Mouse (Mus musculus): ENCODE measurements around the gene 2310061I04Rik. TPM values are rescaled to one million over a fixed set of nuclear protein-coding genes. Genes with fewer than 3 reads are reported as not detected.

Gene 2310061I04Rik
- total RNA-seq, 2 experiments from 2014 or later = 69.4 to 77.2 TPM

- DNase-seq (ENCODE audit: low spot score in 2 of 2) = peak; percentile 98 to 99
Measured at GRCm38 (mm10) chr17:35916297-35917142, 19.3 kb upstream of the 2310061I04Rik start, which contains the start of the genes Mrps18b and Ppp1r10. Gene Mrps18b (minus strand): TSS chr17:35916389. Gene Ppp1r10 (plus strand): TSS chr17:35916434.

DNA sequence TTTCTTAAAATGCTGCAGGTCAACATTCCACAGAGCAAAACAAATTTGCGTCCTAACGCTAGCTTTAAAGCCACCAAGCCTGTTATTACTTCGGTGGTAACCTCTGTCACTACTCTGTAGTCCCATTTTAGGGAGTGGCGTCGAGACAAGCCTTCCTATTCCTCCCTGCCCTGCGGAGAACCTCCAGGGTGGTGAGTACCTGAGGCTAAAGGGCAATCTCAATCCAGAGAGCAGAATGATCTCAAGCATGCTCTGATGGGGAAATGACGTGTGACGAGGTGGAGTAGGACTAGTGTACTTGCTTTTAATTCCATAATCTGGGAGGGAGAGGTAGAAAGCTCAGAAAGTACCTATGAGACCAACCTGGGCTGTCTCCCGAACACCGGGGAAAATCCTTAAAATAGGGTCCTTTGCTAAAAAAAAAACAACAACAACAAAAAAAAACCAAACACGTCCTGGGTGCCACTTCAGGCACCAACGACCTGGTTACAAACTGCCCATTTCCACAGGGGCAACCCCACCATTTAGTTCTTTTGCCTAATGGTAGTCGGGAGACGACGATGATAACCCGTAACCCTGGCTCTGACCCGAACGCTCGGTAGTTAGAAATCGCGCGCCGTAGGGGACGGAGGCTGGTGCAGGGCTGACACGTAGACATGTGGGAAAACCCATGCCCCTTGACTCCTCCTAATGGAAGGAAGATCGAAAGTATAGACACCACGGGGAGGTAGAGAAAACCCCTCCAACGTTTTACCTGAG is 18.5 kb upstream of the 2310061I04Rik start:
- DNase-seq (ENCODE audit: low spot score in 2 of 2) = no peak

DNA sequence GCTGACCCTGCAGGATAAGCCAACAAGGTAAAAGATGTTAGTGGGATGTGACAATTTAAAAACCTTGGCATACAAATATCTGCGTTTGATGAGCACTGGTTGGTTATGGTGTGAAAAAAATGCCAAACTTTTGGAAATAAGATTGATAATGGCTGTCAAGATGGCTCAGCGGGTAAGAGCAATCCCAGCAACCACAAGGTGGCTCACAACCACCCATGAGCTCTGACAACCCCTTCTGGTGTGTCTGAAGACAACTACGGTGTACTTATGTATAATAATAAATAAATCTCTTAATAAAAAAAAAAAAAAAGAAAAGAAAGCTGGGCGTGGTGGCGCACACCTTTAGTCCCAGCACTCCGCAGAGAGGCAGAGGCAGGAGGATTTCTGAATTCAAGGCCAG is 17.7 kb upstream of the 2310061I04Rik start:
- no peak for DNase-seq (ENCODE audit: low spot score in 2 of 2)

GRCm38 (mm10) chr17:35909919-35910369 is 12.7 kb upstream of the 2310061I04Rik start, which contains the start of gene Atat1:
Gene Atat1 (minus strand): TSS chr17:35910075.
- DNase-seq (ENCODE audit: low spot score in 2 of 2) = peak; percentile 95 to 96

DNA sequence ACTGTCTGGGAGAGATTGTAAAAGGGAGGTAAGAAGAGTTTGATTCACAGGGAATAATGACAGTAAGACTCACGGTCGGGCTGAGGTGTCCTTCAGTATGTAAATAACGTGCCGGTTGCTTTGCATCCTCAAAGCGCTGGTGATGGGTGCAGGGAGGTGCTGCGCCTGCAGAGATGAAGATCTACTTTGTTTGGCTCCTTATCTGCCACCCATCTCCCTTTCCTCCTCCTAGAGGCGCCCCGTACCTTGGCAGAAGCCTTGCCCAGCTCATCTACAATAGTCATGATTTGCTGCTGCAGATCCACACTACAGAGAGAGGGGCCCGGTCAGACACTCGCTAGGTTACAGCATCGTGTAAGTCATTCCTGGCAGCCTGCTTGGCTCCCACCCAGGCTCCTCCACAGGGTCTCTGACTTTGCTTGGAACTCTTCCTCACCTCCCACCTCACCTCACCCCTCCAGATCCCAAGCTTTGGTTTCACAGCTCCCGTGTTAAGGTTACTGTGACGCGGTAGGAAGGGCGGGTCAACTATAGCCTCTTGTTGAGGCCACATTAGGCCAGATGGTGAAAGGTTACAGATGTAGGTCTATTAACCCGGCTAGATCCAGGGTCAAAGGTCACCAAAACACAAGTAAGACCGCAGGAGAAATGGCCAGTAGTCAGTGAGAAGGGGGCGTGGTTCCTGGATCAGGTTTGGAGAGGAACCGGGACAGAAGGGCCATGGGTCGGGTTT is 12.1 kb upstream of the 2310061I04Rik start:
- DNase-seq (ENCODE audit: low spot score in 2 of 2) = peak; percentile 45 to 47

DNA sequence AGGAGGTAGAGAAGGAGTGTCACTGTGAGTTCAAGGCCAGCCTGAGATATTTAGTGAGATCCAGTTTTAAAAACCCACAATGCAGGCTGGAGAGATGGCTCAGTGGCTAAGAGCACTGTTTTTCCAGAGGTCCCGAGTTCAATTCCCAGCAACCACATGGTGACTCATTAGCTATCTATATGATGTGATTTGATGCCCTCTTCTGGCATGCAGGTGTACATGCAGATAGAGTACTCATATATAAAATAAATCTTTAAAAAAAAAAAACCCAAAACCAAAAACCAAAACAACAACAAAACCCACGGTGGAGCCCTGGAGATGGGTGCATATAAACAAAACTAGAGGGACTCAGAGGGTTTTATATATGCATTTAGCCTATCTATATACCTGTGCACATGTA is 10.4 kb upstream of the 2310061I04Rik start:
- no peak for DNase-seq (ENCODE audit: low spot score in 2 of 2)

DNA sequence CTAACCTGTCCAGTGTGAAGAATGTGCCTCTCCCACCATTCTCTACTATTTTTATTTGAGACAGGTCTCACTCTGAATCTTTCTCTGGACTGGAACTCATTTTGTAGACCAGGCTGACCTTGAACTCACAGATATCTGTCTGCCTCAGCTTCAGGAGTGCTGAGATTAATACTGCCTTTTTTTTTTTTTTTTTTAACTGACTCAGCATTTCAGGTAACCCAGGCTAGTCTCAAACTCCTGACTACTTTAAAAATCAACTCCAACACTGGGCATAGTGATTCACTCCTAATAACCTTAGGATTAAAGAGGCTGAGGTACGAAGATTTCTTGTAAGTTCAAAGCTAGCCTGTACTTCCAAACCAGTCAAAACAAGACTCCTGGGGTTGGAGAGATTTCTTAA is 8.4 kb upstream of the 2310061I04Rik start:
- DNase-seq (ENCODE audit: low spot score in 2 of 2) = no peak

- no peak for DNase-seq (ENCODE audit: low spot score in 2 of 2)
Measured at GRCm38 (mm10) chr17:35903992-35904355, 6.7 kb upstream of the 2310061I04Rik start.

DNA sequence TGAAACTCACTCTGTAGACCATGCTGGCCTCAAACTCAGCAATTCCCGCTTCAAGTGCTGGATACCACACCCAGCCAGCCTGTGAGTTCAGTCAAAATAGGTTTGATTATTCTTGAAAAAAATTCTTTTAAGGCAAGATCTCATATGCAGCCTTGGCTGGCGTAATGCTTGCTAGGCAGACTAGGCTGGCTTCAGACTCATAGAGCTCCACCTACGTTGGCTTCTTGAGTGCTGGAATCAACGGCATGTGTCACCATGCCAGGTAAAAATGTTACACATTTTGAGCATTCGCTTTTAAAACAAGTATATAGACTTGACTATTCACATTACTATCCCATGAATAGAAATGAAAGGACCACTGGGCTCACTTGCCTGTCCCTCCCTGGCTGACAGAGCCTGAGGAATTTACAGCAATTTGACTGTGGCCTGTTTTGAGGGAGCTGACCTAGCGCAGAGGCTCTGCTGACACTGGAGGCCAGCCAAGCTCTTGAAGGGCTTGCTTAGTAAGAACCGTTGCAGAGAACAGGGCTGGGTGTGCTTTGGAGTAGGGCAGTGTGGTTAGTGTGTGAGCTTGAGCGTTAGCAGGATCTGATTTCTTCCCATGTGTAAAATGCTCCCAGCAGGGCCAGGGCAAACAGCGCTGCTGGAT is 6.2 kb upstream of the 2310061I04Rik start:
- DNase-seq (ENCODE audit: low spot score in 2 of 2) = no peak

DNA sequence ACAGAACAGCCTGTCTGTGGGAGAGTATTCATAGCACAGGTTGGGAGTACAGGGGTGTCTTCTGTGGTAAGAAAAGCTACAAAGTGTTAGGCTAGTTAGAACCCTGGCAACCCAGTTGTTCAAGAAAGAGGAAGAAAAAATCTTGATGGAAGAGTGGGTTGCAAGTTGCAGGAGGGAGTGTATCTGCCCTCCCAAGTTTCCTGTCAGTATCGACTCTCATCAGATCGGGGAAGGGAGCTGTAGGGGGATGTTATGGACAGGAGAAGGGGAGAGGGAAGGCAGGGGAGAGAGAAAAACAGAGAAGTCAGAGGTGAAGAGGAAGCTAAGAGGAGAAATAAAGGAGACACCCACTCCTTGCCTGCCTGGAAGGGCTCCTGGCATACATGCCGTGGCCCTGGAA is 3.4 kb upstream of the 2310061I04Rik start:
- DNase-seq (ENCODE audit: low spot score in 2 of 2) = no peak

GRCm38 (mm10) chr17:35897644-35898573 is 678 bp upstream of the 2310061I04Rik start:
- DNase-seq (ENCODE audit: low spot score in 2 of 2) = no peak

GRCm38 (mm10) chr17:35887725-35888124 is 9.5 kb downstream of the 2310061I04Rik start:
- no peak for DNase-seq (ENCODE audit: low spot score in 2 of 2)

GRCm38 (mm10) chr17:35883777-35884176 is 13.5 kb downstream of the 2310061I04Rik start:
- DNase-seq (ENCODE audit: low spot score in 2 of 2) = no peak

DNA sequence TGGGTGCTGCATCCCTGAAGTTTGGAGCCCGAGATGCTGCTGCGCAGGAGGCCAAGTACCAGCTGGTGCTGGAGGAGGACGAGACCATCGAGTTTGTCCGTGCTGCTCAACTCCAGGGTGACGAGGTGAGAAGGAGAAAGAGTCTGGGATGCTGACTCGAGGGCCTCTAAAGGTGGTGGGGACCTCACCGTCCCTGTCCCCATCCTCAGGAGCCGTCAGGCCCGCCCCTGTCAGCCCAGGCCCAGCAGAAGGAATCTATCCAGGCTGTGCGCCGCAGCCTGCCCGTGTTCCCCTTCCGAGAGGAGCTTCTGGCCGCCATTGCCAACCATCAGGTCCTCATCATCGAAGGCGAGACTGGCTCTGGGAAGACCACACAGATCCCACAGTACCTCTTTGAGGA is 14.3 kb downstream of the 2310061I04Rik start:
- no peak for DNase-seq (ENCODE audit: low spot score in 2 of 2)

- peak; percentile 95 to 96 for DNase-seq (ENCODE audit: low spot score in 2 of 2)
Measured at GRCm38 (mm10) chr17:35879245-35880057, 17.8 kb downstream of the 2310061I04Rik start, which contains the start of gene Dhx16. Gene Dhx16 (plus strand): TSS chr17:35879819.

- no peak for DNase-seq (ENCODE audit: low spot score in 2 of 2)
Measured at GRCm38 (mm10) chr17:35874721-35875120, 22.5 kb downstream of the 2310061I04Rik start.

- DNase-seq (ENCODE audit: low spot score in 2 of 2) = peak; percentile 90 to 93
Measured at GRCm38 (mm10) chr17:35873774-35874519, 23.3 kb downstream of the 2310061I04Rik start.
